Mouse (Mus musculus) cerebellum, postnatal 14 days (tissue): ENCODE results near the gene Gtpbp2.

ENCODE experiments used
- DNase-seq, 2 experiments: peaks; one replicate each; pipeline ENCODE4 v3.0.0; 2021; ENCODE audit warnings: mixed read lengths in 2 of 2

Gene Gtpbp2

DNA sequence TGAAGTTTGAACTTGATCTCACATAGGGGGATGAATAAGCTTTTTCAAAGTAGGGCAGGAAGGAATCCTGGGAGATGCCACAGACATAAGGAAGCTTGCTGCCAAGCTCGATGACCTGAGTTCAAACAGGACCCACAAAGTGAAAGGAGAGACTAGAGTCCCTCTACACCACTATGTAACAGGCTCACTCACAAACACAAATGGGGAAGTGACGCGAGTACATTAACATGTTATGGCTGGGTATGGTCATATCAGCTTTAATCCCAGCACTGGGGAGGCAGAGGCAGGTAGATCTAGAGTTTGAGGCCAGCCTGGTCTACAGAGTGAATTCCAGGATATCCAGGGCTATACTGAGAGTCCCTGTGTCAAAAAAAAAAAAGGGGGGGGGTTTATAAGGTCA is 6.5 kb upstream of the Gtpbp2 start:
- no peak for DNase-seq

DNA sequence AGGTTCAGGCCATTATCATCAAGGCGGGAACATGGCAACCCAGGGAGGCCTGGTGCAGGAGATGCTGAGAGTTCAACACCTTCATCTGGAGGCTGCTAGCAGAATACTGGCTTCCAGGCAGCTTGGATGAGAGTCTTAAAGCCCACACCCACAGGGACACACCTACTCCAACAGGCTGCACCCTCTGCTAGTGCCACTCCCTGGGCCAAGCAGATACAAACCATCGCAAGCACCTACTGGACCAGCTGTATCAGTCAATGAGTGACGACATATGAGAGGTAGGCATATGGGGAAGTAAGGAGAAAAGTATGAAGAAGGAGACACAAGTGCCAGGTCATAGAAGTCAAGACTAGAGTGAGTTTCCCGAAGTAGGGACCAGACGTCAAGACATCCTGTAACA is 4.2 kb upstream of the Gtpbp2 start:
- DNase-seq = no peak

DNA sequence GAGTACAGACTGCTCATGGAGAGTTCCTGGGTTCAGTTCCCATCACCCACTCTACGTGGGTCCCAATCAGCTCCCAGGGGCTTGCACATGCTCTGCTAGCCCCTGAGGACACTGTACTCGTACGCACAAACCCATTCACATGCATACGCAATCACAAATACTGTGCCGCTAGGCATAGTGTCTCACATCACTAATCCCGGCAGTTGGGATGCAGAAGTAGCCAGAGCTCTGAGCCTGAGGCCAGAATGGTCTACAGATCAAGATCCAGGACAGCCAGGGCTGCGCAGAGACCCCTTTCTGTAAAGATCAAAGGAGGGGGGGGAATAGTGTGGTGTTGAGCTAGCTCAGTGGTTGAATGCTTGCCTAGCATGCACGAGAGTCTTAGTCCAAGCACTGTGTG is 3.7 kb upstream of the Gtpbp2 start:
- DNase-seq = no peak

DNA sequence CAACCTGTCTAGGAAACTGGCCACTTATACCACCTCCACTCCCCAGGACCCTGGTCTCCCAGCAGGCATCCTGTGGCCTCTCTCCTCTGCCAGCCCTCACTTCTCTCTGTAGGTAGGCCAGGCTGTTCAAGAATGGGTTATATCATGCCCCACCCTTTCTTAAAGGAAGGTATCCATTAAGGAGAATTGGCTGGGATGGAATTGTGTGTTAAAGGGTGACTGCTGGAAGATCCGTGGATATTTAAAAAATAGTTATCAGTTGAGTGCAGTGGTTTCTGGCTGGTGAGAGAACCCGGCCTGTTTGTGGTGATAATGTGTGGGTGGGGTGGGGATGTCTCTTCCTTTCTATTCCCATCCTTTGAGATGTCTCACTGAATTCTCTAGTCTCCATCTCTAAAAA is 1.6 kb upstream of the Gtpbp2 start:
- DNase-seq = no peak

DNA sequence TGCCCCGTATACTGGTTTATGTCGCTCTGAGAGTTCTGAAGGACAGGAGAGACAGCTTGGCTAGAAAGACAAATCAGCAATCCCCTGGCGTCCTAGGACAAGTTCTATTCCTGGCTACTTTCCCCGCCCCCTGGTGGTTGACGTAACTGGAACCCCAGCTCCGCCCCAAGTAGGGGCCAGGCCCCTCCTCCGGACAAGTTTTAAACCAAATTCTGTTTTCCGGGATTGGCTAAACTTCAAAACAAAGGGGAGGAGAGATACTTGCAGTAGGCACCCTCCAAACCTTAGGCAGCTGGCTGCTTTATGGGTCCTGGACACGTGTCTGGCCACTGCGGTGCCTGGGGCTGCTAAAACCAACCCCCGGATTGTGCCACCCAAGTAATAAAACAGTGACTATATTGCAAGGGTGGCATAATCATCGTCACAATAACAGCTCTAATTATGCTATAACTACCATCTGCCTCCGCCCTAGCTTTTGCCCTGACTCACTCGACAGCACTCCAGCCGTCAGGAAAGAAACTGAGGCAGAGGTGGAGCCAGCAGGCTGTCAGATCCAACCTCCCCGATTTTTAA is 656 bp upstream of the Gtpbp2 start:
- peak; percentile 83 to 87 for DNase-seq

DNA sequence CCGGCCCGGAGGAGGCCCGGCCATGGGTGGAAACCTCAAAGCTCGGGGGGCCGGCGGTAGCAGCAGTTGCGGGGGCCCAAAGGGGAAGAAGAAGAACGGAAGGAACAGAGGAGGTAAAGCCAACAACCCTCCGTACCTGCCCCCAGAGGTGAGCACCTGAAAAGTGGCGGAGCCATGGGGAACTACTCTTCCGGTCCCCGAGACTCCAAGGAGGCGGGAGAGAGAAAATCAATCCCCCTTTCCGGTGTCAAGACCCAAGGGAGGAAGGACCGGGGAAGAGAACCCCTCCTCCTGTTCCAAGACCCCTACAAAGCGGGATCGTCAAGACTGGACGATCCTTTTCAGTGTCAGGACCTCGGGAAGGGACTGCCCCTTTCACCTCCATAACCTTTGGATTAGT is 347 bp downstream of the Gtpbp2 start:
- DNase-seq = no peak

DNA sequence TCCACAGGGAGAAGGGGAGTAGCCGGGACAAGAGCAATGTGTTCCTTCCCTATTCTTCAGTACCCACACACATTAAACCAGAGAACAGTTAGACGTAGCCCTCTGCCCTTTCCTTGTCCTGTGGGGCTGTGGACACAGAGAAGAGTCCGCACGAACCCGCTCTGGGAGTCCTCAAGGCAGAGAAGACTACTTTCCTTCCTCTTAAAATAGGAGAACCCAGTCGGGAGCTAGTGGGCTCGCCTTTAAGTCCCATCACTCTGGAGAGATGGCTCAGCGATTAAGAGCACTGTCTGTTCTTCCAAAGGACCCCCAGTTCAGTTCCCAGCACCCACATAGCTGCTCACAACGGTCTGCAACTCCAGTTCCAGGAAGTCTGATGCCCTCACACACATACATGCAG is 878 bp downstream of the Gtpbp2 start:
- no peak for DNase-seq

DNA sequence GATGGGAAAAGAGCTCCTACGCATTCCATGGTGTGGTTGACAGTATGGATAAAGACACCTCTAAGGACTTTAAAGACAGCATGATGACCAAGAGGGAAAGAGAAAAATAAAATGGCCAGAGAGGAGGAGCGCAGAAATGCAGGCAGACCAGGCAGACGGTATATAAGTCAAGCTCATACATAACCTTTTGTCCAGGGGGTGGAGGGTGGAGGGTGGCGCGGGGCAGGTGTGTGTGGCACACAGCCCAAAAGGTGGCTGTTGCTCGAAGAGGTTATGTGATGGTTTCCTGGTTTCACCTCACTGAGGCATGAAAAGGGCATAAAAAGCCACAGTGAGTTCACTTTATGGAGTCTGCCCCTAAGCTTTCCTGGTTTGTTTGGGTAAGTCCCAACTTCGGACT is 1.7 kb downstream of the Gtpbp2 start:
- DNase-seq = no peak

DNA sequence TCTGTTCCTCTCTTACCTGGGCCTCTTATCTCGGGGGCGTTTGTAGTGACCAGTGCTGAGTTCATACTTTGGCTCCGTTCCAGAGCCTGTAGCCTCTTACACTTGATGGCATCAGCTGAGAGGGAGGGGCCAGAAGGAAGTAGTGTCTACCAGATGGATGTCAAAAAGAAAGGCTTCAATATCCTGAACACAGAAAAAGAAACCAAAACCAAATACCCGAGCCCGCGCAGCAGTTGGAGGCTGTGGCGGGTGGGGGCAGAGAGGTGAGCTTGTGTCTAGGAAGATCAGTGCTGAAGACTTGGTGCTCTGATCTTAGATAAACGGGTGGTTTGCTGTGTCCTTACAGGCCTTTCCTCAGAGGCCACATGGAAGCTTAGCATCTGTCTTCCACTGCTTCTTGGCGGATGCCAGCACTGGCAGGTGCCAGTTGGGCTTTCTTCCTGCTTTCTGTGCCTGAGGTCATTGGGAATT is 2.2 kb downstream of the Gtpbp2 start:
- DNase-seq = peak; percentile 50 to 61

DNA sequence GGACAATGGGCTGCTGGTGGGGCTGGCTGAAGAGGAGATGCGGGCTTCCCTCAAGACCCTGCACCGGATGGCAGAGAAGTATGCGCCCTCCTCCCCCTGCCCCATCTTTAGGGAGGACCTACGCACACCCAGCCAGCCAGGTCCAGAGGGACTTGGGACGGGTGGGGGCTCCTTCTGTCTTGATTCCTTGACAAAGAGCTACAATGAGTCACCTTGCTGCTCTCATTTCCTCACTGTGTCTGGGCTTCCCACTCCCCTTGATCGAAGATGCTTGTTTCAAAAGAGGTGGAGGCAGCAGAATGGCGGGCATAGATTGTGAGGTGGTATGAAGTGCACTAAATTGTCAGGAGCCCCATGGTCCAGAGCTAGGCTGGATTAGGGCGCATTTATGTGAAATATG is 3.5 kb downstream of the Gtpbp2 start:
- DNase-seq = no peak

DNA sequence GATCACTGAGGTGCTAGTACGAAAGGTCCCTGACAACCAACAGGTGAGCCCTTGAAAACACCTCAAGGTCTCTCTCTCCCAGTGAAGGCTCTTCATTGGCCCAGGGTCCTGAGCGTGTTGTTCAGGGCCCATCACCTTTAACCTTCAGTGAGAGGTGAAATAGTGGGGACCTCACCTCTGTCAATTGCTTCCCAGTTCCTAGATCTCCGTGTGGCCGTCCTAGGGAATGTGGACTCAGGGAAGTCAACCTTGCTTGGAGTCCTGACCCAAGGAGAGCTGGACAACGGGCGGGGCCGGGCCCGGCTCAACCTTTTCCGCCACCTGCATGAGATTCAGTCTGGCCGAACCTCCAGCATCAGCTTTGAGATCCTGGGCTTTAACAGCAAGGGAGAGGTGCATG is 4.0 kb downstream of the Gtpbp2 start:
- no peak for DNase-seq

DNA sequence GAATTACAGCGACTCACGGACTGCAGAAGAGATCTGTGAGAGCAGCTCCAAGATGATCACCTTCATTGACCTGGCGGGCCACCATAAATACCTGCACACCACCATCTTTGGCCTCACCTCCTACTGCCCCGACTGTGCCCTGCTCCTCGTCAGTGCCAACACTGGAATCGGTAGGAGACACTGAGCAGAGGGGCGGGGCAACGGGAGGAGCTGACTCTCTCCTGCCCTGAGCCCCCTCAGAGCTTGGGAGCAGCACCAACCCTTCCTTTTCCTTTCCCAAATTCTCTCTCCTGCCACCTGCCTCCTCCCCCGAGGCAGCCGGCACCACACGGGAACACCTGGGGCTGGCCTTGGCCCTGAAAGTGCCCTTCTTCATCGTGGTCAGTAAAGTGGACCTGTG is 4.6 kb downstream of the Gtpbp2 start:
- DNase-seq = no peak

DNA sequence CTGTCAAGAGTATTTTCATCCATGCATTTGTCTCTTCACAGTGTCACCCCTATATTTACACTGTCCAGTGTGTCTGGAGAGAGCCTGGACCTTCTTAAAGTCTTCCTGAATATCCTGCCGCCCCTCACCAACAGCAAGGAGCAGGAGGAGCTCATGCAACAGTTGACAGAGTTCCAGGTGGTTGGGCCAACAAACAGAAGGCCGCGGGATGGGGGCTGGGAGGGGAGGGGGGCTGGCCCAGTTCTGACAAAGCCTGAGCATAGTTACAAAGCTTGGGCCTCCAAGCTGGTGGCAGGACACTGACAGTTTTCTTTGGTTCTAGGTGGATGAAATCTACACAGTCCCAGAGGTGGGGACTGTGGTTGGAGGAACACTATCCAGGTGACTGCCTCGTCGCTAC is 5.4 kb downstream of the Gtpbp2 start:
- DNase-seq = peak; percentile 54 to 70

DNA sequence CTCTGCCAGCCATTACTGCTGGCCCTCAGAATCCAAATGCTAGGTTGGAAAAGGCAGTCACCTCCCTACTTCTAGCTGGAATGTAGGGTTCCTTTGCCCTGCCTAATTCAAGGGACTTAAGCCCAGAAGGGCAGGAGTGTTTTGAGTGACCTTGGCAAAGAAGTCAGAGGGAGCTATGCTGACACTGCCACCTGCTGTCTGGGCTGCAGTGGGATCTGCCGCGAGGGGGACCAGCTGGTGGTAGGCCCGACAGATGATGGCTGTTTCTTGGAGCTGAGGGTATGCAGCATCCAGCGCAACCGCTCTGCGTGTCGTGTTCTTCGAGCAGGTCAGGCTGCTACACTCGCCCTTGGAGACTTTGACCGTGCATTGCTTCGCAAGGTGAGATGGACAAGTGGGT is 6.2 kb downstream of the Gtpbp2 start:
- peak in 1 of 2 experiments; percentile 57 for DNase-seq

DNA sequence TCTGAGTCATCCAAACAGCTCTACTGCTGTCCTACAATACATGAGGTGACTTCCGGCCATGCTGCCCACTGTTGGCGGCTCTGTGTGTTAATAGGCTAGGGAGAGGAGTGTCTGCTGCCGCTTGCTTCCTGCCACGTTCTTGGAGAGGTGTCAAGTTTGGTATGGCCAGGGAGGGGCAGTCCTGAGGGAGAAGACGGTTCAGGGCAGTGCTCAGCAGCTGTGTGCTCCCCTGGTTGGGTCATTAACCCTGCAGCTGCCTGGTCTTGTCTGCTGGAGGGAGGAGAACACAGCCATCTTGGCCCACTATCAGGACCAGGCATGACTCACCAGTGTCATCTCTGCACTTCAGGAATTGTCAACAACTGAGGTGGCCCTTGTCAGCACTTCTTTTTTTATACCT is 7.5 kb downstream of the Gtpbp2 start:
- DNase-seq = no peak

DNA sequence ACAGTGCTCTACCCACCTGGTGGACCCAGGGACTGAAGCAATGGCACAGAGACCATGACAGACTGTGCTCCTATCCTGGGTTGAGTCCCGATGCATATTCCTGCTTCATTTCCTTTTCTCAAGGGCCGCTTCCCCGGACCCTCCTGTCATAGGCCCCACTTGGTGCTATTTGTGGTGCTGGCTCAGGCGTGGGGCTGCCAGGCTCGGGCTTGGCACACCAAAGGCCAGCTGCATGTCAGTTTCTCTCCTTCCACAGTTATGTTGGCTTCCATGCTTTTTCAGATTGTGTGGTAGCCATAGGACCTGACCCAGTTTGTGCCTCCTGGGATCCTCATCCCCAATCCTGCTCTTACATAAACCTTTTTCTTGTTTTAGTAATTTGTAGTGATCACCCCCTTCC is 7.9 kb downstream of the Gtpbp2 start:
- no peak for DNase-seq

DNA sequence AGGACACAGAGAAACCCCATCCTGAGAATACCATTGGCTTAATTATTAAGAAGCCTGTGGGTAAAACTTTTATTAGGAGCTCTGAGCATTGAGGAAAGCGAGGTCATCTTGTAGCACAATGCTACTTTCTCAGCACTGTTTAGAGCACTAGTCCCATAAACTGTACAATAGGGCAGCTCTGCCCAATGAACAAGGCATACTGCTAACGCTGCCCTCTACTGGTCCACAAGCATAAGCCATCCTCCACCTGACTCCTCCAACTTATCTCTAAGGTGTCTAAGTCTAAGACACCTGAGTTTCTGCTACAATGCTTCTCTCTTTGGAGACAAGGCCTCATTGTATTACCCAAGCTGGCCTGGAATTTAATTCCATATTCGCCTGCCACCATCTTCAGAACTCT is 9.7 kb downstream of the Gtpbp2 start:
- peak; percentile 46 to 57 for DNase-seq

DNA sequence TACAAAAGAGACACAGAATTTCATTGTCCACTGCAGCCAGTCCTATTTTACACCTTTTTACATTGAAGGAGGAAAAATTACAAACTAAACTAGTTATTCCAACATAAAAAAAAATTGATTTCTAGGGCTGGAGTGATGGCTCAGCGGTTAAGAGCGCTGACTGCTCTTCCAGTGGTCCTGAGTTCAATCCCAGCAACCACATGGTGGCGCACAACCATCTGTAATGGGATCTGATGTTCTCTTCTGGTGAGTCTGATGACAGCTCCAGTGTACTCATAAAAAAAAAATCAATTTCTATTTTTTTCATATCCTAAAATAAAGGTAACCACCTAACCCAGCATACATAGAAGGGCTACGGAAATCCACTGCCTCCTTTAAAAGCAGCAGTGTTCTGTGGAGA is 21.4 kb downstream of the Gtpbp2 start:
- DNase-seq = no peak

DNA sequence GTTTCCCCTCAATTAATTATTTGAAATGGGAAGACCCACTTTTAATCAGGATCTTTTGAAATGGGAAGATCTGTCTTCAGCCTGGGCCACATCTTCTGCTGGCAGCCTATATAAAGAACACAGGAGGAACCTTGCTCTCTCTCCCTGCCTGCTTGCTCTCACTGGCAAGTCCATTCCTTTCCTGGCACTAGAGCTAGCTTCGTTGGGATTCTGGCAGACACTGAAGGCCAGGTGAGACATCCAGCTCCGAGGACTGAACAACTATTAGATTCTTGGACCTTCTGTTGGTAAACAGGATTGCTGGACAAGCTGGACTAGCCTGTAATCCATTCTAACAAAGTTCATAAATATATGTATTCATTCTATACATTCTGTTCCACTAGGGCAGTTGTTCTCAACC is 28.0 kb downstream of the Gtpbp2 start:
- peak in 1 of 2 experiments; percentile 42 for DNase-seq

DNA sequence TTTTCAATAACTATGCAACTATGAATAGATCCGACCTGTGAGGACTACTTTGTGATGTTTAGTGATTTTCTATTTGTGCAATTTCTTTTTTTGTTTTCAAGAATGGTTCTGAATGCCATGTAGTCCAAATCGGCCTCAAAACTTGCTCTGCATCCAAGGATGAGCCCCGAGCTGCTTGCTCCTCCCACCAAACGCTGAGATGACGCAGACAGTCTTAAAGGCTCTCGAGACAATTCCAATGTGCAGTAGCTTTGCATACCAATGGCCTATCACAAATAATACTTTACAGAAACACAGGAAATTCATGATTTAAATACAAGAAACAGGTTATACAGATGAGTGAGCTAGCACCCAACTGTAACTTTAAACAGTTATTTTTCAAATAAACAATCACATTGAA is 40.3 kb downstream of the Gtpbp2 start:
- DNase-seq = peak in 1 of 2 experiments; percentile 8

DNA sequence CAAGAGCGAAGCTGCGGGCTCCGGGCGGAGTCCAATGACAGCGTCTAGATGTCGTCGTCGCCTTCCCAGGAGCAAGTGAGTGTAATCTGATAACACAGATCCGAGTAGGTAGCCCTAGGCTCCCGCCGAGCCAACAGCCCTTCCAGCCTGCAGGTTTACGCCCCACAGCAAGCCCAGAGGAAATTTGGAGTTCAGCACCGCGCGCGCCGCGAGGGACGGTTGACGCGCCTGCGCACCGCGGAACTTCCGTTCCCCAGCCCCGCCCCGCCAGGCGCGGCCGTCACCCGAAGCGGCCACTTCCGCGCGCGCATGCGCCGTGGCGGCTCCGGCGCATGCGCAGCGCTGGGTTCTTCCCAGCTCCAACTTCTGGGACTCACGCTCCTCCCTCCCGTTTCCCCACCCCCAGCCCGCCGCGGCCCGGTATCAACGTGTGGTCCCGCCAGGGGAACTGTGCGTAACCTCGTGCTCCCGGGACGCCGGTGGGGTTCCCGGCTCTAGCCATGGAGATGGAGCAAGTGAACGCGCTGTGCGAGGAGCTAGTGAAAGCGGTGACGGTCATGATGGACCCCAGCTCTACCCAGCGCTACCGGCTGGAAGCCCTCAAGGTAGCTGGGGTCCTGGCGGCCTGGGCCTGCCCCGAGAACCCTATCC is 41.7 kb downstream of the Gtpbp2 start, which contains the start of the genes Polh and Xpo5:
Gene Polh (minus strand): TSS at position 225 of the 651 bp plus-strand sequence.
Gene Xpo5 (plus strand): TSS at position 362 of the 651 bp plus-strand sequence.
- peak; percentile 95 for DNase-seq

DNA sequence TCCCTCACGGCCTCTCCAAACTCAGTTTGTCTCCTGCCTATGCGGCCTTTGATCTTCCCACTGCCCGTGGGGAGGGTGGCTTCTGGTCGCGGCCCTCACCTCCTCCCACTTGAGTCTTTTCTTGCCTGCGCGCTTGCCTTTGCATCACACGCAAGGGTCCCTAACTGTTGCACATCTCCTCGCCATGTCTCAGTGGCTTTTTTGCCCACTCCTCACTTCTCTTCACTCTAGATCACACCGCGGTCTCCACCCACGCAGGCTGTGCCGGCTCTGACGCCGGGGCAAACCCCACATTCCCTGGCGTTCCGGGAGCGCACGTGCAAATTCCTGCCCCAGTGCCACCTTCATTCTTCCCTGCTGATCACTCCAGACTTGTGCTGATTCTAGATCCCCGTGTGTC is 42.2 kb downstream of the Gtpbp2 start:
- no peak for DNase-seq

DNA sequence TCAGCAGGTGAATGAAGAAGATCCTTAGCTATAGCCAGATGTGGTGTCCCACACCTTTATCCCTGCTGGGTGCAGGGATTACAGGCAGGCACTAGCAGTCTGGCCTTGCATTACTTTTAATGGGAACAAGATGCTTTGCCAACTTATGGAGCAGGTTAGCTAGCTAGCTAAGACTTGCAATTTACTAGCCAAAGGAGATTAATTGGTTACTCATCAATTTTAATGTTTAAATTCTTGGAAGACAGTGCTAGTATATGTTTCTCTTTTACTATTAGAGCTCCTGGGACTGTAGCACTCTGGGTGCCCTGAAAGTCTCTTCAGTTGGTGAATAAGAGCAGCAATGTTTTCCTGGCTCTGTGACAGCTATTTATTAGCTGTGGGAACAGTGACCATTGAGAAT is 45.8 kb downstream of the Gtpbp2 start:
- no peak for DNase-seq

DNA sequence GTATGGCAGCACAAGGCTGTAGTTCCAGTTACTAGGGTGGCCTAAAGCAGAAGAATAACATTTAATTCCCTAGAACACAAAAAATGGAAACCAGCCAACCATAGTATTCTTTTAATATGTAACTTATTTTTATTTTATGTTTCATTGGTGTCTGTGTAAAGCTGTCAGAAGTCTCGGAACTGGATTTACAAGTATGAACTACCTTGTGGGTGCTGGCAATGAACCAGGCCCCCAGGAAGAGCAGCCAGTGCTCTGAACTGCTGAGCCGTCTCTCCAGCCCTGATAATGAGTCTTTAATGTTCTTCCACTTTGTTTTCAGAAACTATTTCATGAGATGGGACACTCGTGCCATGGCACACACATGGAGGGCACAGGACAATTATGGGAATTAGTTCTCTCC is 49.7 kb downstream of the Gtpbp2 start:
- DNase-seq = no peak
